Comparison of ENCODE assay signal across 14 mouse cellular contexts in the genomic region with DNA sequence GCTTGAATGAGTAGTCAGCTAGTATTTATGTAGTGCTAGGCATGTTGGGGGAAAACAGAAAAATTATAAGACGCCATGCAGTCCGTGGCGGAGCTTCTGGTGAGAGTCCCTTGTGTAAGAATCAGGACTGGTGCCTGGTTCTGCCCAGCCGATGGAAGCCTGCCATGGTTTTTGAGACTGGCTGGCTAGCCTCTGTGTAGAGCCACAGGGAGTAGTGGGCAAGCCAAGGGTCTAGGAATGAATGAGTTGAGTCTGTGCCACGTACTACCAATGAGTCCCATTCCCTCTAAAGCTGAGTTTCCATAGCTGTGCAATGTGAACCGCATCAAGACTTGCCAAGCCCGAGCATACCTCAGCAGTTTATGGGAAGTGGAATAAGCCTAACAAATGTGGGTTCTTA.
DNase-seq lines count a peak whose midpoint lies in the region; ATAC-seq and TF ChIP-seq lines count a peak whose summit lies in the region.
"Had no signal": no experiment of that assay in that cellular context is flagged by ENCODE, and none has a peak within 500 bp of the region (broad histone marks: within the 10 kb centered on the region; RNA-seq: fewer than 3 reads in every experiment).

No protein-coding gene starts in this region.

- TF ChIP-seq POLR2A in cerebellum, adult 2 months (IDR thresholded peaks at IDR 0.05; ENCODE audit: borderline replicate concordance, insufficient read depth, low read length): no peak

- no peak overlapping the region for H3K4me2 ChIP-seq in liver, postnatal 0 days (ENCODE audit: low read depth, low read length)
- H3K4me2 ChIP-seq: lung, embryonic 14.5 days; stomach, embryonic 15.5 days had no signal

- TF ChIP-seq CTCF in cerebellum, adult 2 months (IDR thresholded peaks at IDR 0.05; ENCODE audit: borderline replicate concordance, insufficient read depth, low read depth, low read length): no peak
- TF ChIP-seq CTCF in liver, postnatal 0 days (IDR thresholded peaks at IDR 0.05; ENCODE audit: low read depth): no peak

- WGBS in cerebellum, adult 2 months: 40% methylated on average over 7 of the region's 7 CpGs
- WGBS in liver, postnatal 0 days (ENCODE audit: insufficient replicate concordance): 79% methylated on average over 7 of the region's 7 CpGs

- H3K4me1 ChIP-seq in cerebellum, adult 2 months (ENCODE audit: control insufficient read depth, insufficient read depth, low read length): peaks cover 7% of the 10 kb centered on the region
- H3K4me1 ChIP-seq in liver, postnatal 0 days (ENCODE audit: insufficient read depth): no peaks in the 10 kb centered on the region
- H3K4me1 ChIP-seq: stomach, embryonic 15.5 days had no signal

- no peak overlapping the region for H3K9ac ChIP-seq in liver, postnatal 0 days (replicated peaks)
- H3K9ac ChIP-seq: lung, embryonic 14.5 days; stomach, embryonic 15.5 days had no signal

- no peak for ATAC-seq in liver, postnatal 0 days

- H3K27me3 ChIP-seq in cerebellum, adult 2 months (ENCODE audit: control insufficient read depth, insufficient read depth, low read length): no peaks in the 10 kb centered on the region
- no peaks in the 10 kb centered on the region for H3K27me3 ChIP-seq in liver, postnatal 0 days (ENCODE audit: insufficient read depth, low read length)
- H3K27me3 ChIP-seq: stomach, embryonic 15.5 days had no signal

- no peak overlapping the region for H3K4me3 ChIP-seq in cerebellum, adult 2 months (replicated peaks; ENCODE audit: insufficient read depth, low read depth, low read length)
- H3K4me3 ChIP-seq in liver, postnatal 0 days (ENCODE audit: low read depth, low read length): no peak overlapping the region
- H3K4me3 ChIP-seq: myocyte; stomach, embryonic 15.5 days had no signal

- no peaks in the 10 kb centered on the region for H3K36me3 ChIP-seq in liver, postnatal 0 days (replicated peaks; ENCODE audit: insufficient read depth, low read length)
- H3K36me3 ChIP-seq: stomach, embryonic 15.5 days had no signal

- no peak for TF ChIP-seq EP300 in liver, postnatal 0 days (IDR thresholded peaks at IDR 0.05; ENCODE audit: low read depth)

- no peaks in the 10 kb centered on the region for H3K9me3 ChIP-seq in liver, postnatal 0 days (ENCODE audit: low read length)
- H3K9me3 ChIP-seq: stomach, embryonic 15.5 days had no signal

- peak; percentile 13 for DNase-seq in adrenal gland, postnatal 25 days
- DNase-seq in adrenal gland, adult 8-10 months: no peak
- peak; percentile 28 for DNase-seq in layer of hippocampus, adult 11-12 months (ENCODE audit: low spot score)
- no peak for DNase-seq in layer of hippocampus, adult 9-10 months (ENCODE audit: low spot score)
- peak; percentile 16 to 46 for DNase-seq in cerebellum, adult 2 months
- peak; percentile 23 to 25 for DNase-seq in layer of hippocampus, adult 8-10 months (ENCODE audit: low spot score in 2 of 2)
- DNase-seq in liver, postnatal 0 days: no peak
- no peak for DNase-seq in kidney, postnatal 14 days
- DNase-seq: gastrocnemius, postnatal 25 days; kidney, postnatal 25 days; lung, embryonic 14.5 days; thymus, postnatal 14 days had no signal

- no peak overlapping the region for H3K27ac ChIP-seq in cerebellum, adult 2 months (ENCODE audit: insufficient read depth, low read length)
- no peak overlapping the region for H3K27ac ChIP-seq in liver, postnatal 0 days (ENCODE audit: low read depth)
- H3K27ac ChIP-seq: stomach, embryonic 15.5 days had no signal

Comparison
In these comparisons a context has a peak if more than half of its experiments do, and no peak if none do; other contexts are left out.
1. DNase-seq: peak in adrenal gland, postnatal 25 days (single experiment), layer of hippocampus, adult 11-12 months (single experiment), cerebellum, adult 2 months (2 of 2) and layer of hippocampus, adult 8-10 months (2 of 2); none in adrenal gland, adult 8-10 months (single experiment), layer of hippocampus, adult 9-10 months (single experiment), liver, postnatal 0 days (single experiment) and kidney, postnatal 14 days (single experiment).